Mouse (Mus musculus): ENCODE data around the gene Nif3l1.

- TF ChIP-seq POU5F1 (IDR thresholded peaks at IDR 0.05; ENCODE audit: borderline replicate concordance, low read length), result no peak
- TF ChIP-seq CTCF (conservative IDR thresholded peaks at IDR 0.05; ENCODE audit: low read length), result no peak
- no peak for TF ChIP-seq NANOG (IDR thresholded peaks at IDR 0.05; ENCODE audit: borderline replicate concordance, low read length)
Observed at GRCm38 (mm10) chr1:58465042-58465441, 20.1 kb downstream of the Nif3l1 start.

All from E14TG2a.4 (cell line).